24 mouse cellular contexts compared by ENCODE assay signal in genomic region chr1:74155435-74156012, GRCm38 (mm10). TPM values are rescaled to one million over a fixed set of nuclear protein-coding genes. Genes with fewer than 3 reads are reported as not detected.
A peak's percentile ranks its signal among the peaks of the same experiment; 100 is the strongest.
DNase-seq lines count a peak whose midpoint lies in the region; ATAC-seq lines count a peak whose summit lies in the region.
"Had no signal": no experiment of that assay in that cellular context is flagged by ENCODE, and none has a peak within 500 bp of the region (broad histone marks: within the 10 kb centered on the region; RNA-seq: fewer than 3 reads in every experiment).

No protein-coding gene starts in this region.

- H3K4me2 ChIP-seq in heart, embryonic 13.5 days: no peak overlapping the region
- H3K4me2 ChIP-seq in heart, embryonic 11.5 days: no peak overlapping the region
- no peak overlapping the region for H3K4me2 ChIP-seq in neural tube, embryonic 15.5 days
- H3K4me2 ChIP-seq: midbrain, embryonic 15.5 days had no signal

- peak; percentile 72 for DNase-seq in 416B (ENCODE audit: low read depth)
- DNase-seq in kidney, postnatal 25 days: no peak
- DNase-seq in frontal cortex, postnatal 25 days (ENCODE audit: low spot score in 2 of 2): no peak
- DNase-seq: adrenal gland, postnatal 10 days; cerebellum, adult 11-12 months; cerebellum, postnatal 36 days; gastrocnemius, postnatal 25 days; kidney, adult 18-20 months; layer of hippocampus, postnatal 36 days; right cerebral cortex, adult 18-20 months; thymus, postnatal 14 days had no signal

- H3K9me3 ChIP-seq in heart, embryonic 13.5 days: no peaks in the 10 kb centered on the region
- H3K9me3 ChIP-seq in heart, embryonic 11.5 days (replicated peaks; ENCODE audit: control insufficient read depth, low read length): no peaks in the 10 kb centered on the region
- no peaks in the 10 kb centered on the region for H3K9me3 ChIP-seq in neural tube, embryonic 15.5 days (replicated peaks)
- H3K9me3 ChIP-seq: forebrain, embryonic 10.5 days; midbrain, embryonic 15.5 days had no signal

- H3K27ac ChIP-seq in heart, embryonic 13.5 days (replicated peaks): peak overlapping the region; percentile 87; the same call in 1 of the 2 replicates
- H3K27ac ChIP-seq in heart, embryonic 11.5 days (ENCODE audit: low read depth, low read length): no peak overlapping the region
- H3K27ac ChIP-seq in neural tube, embryonic 15.5 days (replicated peaks): no peak overlapping the region
- H3K27ac ChIP-seq: forebrain, embryonic 10.5 days; kidney, postnatal 0 days; midbrain, embryonic 15.5 days had no signal

- no peaks in the 10 kb centered on the region for H3K36me3 ChIP-seq in heart, embryonic 13.5 days
- H3K36me3 ChIP-seq in heart, embryonic 11.5 days (ENCODE audit: control insufficient read depth, insufficient read depth, low read length): no peaks in the 10 kb centered on the region
- no peaks in the 10 kb centered on the region for H3K36me3 ChIP-seq in neural tube, embryonic 15.5 days
- H3K36me3 ChIP-seq: forebrain, embryonic 10.5 days; midbrain, embryonic 15.5 days had no signal

- no peaks in the 10 kb centered on the region for H3K27me3 ChIP-seq in heart, embryonic 13.5 days (replicated peaks)
- no peaks in the 10 kb centered on the region for H3K27me3 ChIP-seq in heart, embryonic 11.5 days (ENCODE audit: control insufficient read depth, insufficient read depth, low read length)
- H3K27me3 ChIP-seq in neural tube, embryonic 15.5 days (replicated peaks): no peaks in the 10 kb centered on the region
- H3K27me3 ChIP-seq: midbrain, embryonic 15.5 days had no signal

- no peak for ATAC-seq in heart, embryonic 13.5 days (ENCODE audit: extremely low read depth, insufficient number of reproducible peaks, low FRiP score, low TSS enrichment)
- no peak for ATAC-seq in heart, embryonic 11.5 days (replicated peaks; ENCODE audit: insufficient number of reproducible peaks, low FRiP score, low TSS enrichment)
- peak; percentile 38 for ATAC-seq in common myeloid progenitor, adult 5-6 weeks (replicated peaks; ENCODE audit: low read depth, poor library complexity, severe bottlenecking)
- ATAC-seq in megakaryocyte-erythroid progenitor cell, adult 5-6 weeks (replicated peaks; ENCODE audit: low FRiP score, low TSS enrichment, poor library complexity, severe bottlenecking): peak; percentile 23; the same call in 1 of the 2 replicates
- ATAC-seq in neural tube, embryonic 15.5 days (ENCODE audit: low FRiP score): no peak
- ATAC-seq: midbrain, embryonic 15.5 days; Patski had no signal

- H3K9ac ChIP-seq in heart, embryonic 13.5 days: no peak overlapping the region
- H3K9ac ChIP-seq in heart, embryonic 11.5 days (ENCODE audit: low read depth, low read length): no peak overlapping the region
- H3K9ac ChIP-seq in neural tube, embryonic 15.5 days (replicated peaks): no peak overlapping the region
- H3K9ac ChIP-seq: midbrain, embryonic 15.5 days had no signal

- WGBS in heart, embryonic 13.5 days: 75% methylated on average over 6 of the region's 6 CpGs
- 85% methylated on average over 6 of the region's 6 CpGs for WGBS in heart, embryonic 11.5 days (ENCODE audit: insufficient replicate concordance)
- 93% methylated on average over 6 of the region's 6 CpGs for WGBS in neural tube, embryonic 15.5 days

- H3K4me1 ChIP-seq in heart, embryonic 13.5 days: peaks cover 38% of the 10 kb centered on the region
- peaks cover 13% of the 10 kb centered on the region for H3K4me1 ChIP-seq in heart, embryonic 11.5 days (ENCODE audit: control insufficient read depth, insufficient read depth, low read length)
- no peaks in the 10 kb centered on the region for H3K4me1 ChIP-seq in neural tube, embryonic 15.5 days
- H3K4me1 ChIP-seq: forebrain, embryonic 10.5 days; midbrain, embryonic 15.5 days had no signal

- no peak overlapping the region for H3K4me3 ChIP-seq in heart, embryonic 13.5 days
- no peak overlapping the region for H3K4me3 ChIP-seq in heart, embryonic 11.5 days (ENCODE audit: low read depth, low read length)
- H3K4me3 ChIP-seq in neural tube, embryonic 15.5 days (replicated peaks): no peak overlapping the region
- H3K4me3 ChIP-seq: forebrain, embryonic 10.5 days; midbrain, embryonic 15.5 days had no signal

RNA-seq across cellular contexts. Expression of gene Cxcr2, which starts 1.7 kb away (rescaled TPM):
- 0.09 TPM in 1 of 2 replicates, not detected in the other for polyA plus RNA-seq in heart, embryonic 13.5 days (2015; fragmentation: Nextera tagmentation; extraction: Ambion mirVana)
- polyA plus RNA-seq in heart, embryonic 11.5 days (2014; fragmentation: Nextera tagmentation; extraction: Ambion mirVana): 0.07 TPM in 1 of 2 replicates, not detected in the other
- 9.4 and 9.6 TPM in 2 replicates for total RNA-seq in common myeloid progenitor, adult 5-6 weeks (2017)
- 1.5 TPM in 1 of 2 replicates, not detected in the other for total RNA-seq in megakaryocyte-erythroid progenitor cell, adult 5-6 weeks (2014; fragmentation: Nextera tagmentation)
- total RNA-seq in megakaryocyte-erythroid progenitor cell, adult 5-6 weeks (2017): 0.38 and 0.57 TPM in 2 replicates
- polyA plus RNA-seq in neural tube, embryonic 15.5 days (2015; fragmentation: Nextera tagmentation; extraction: Ambion mirVana): 0.05 and 0.13 TPM in 2 replicates
- total RNA-seq: gastrocnemius, postnatal 25 days; layer of hippocampus, adult 18-20 months; left cerebral cortex, postnatal 25 days had no signal

RNA-seq across cellular contexts. Expression of gene Rufy4, which starts 30.2 kb away (rescaled TPM):
- polyA plus RNA-seq in heart, embryonic 13.5 days (2015; fragmentation: Nextera tagmentation; extraction: Ambion mirVana): 0.20 and 0.48 TPM in 2 replicates
- polyA plus RNA-seq in heart, embryonic 11.5 days (2014; fragmentation: Nextera tagmentation; extraction: Ambion mirVana): 0.21 and 0.39 TPM in 2 replicates
- 3.8 and 4.0 TPM in 2 replicates for total RNA-seq in common myeloid progenitor, adult 5-6 weeks (2017)
- not detected in 2 replicates for total RNA-seq in megakaryocyte-erythroid progenitor cell, adult 5-6 weeks (2014; fragmentation: Nextera tagmentation)
- total RNA-seq in megakaryocyte-erythroid progenitor cell, adult 5-6 weeks (2017): 0.70 TPM in 1 of 2 replicates, not detected in the other
- polyA plus RNA-seq in neural tube, embryonic 15.5 days (2015; fragmentation: Nextera tagmentation; extraction: Ambion mirVana): 0.18 and 0.37 TPM in 2 replicates
- total RNA-seq: layer of hippocampus, adult 18-20 months; layer of hippocampus, postnatal 36 days; left cerebral cortex, postnatal 25 days had no signal

RNA-seq across cellular contexts. Expression of gene Tns1, which starts 31.3 kb away (rescaled TPM):
- 100 and 105 TPM in 2 replicates for polyA plus RNA-seq in heart, embryonic 13.5 days (2015; fragmentation: Nextera tagmentation; extraction: Ambion mirVana)
- polyA plus RNA-seq in heart, embryonic 11.5 days (2014; fragmentation: Nextera tagmentation; extraction: Ambion mirVana): 71.9 and 75.6 TPM in 2 replicates
- total RNA-seq in common myeloid progenitor, adult 5-6 weeks (2017): 15.4 and 39.4 TPM in 2 replicates
- 62.1 and 69.2 TPM in 2 replicates for total RNA-seq in megakaryocyte-erythroid progenitor cell, adult 5-6 weeks (2014; fragmentation: Nextera tagmentation)
- 17.3 and 25.3 TPM in 2 replicates for total RNA-seq in megakaryocyte-erythroid progenitor cell, adult 5-6 weeks (2017)
- 13.3 and 20.6 TPM in 2 replicates for polyA plus RNA-seq in neural tube, embryonic 15.5 days (2015; fragmentation: Nextera tagmentation; extraction: Ambion mirVana)

RNA-seq across cellular contexts. Expression of gene Cxcr1, which starts 38.9 kb away (rescaled TPM):
- not detected in 2 replicates for polyA plus RNA-seq in heart, embryonic 13.5 days (2015; fragmentation: Nextera tagmentation; extraction: Ambion mirVana)
- polyA plus RNA-seq in heart, embryonic 11.5 days (2014; fragmentation: Nextera tagmentation; extraction: Ambion mirVana): not detected in 2 replicates
- not detected in 2 replicates for total RNA-seq in common myeloid progenitor, adult 5-6 weeks (2017)
- not detected in 2 replicates for total RNA-seq in megakaryocyte-erythroid progenitor cell, adult 5-6 weeks (2014; fragmentation: Nextera tagmentation)
- total RNA-seq in megakaryocyte-erythroid progenitor cell, adult 5-6 weeks (2017): not detected in 2 replicates
- not detected in 2 replicates for polyA plus RNA-seq in neural tube, embryonic 15.5 days (2015; fragmentation: Nextera tagmentation; extraction: Ambion mirVana)
- total RNA-seq: adrenal gland, postnatal 10 days; gastrocnemius, postnatal 25 days; layer of hippocampus, adult 18-20 months; layer of hippocampus, postnatal 36 days; left cerebral cortex, postnatal 25 days had no signal
- polyA plus RNA-seq: forebrain, embryonic 10.5 days; heart, embryonic 16.5 days; kidney, postnatal 0 days; limb, embryonic 14.5 days; midbrain, embryonic 15.5 days; Patski had no signal

Comparison
In these comparisons a context has a peak if more than half of its experiments do, and no peak if none do; other contexts are left out.
1. ATAC-seq: peak in common myeloid progenitor, adult 5-6 weeks (single experiment) and megakaryocyte-erythroid progenitor cell, adult 5-6 weeks (single experiment); none in heart, embryonic 13.5 days (single experiment), heart, embryonic 11.5 days (single experiment) and neural tube, embryonic 15.5 days (single experiment).